Mouse (Mus musculus) liver, embryonic 14.5 days (tissue): ENCODE data around the gene Olfr699.

ENCODE experiments used
- CTCF ChIP-seq: IDR thresholded peaks from 2 replicates; pipeline ENCODE4 v1.5.1; 2016; ENCODE audit warnings: antibody characterized with exemption, low read depth, control low read depth
- EP300 ChIP-seq: IDR thresholded peaks from 2 replicates; pipeline ENCODE4 v1.6.1; 2016; ENCODE audit warnings: antibody characterized with exemption, low read depth

- no peak for TF ChIP-seq CTCF
- no peak for TF ChIP-seq EP300
Observed at GRCm38 (mm10) chr7:106813829-106814228, 20.8 kb upstream of the Olfr699 start, which contains the start of gene Olfr701.
